Mouse (Mus musculus): ENCODE results near the gene Phka2.

Phka2 gene

DNA sequence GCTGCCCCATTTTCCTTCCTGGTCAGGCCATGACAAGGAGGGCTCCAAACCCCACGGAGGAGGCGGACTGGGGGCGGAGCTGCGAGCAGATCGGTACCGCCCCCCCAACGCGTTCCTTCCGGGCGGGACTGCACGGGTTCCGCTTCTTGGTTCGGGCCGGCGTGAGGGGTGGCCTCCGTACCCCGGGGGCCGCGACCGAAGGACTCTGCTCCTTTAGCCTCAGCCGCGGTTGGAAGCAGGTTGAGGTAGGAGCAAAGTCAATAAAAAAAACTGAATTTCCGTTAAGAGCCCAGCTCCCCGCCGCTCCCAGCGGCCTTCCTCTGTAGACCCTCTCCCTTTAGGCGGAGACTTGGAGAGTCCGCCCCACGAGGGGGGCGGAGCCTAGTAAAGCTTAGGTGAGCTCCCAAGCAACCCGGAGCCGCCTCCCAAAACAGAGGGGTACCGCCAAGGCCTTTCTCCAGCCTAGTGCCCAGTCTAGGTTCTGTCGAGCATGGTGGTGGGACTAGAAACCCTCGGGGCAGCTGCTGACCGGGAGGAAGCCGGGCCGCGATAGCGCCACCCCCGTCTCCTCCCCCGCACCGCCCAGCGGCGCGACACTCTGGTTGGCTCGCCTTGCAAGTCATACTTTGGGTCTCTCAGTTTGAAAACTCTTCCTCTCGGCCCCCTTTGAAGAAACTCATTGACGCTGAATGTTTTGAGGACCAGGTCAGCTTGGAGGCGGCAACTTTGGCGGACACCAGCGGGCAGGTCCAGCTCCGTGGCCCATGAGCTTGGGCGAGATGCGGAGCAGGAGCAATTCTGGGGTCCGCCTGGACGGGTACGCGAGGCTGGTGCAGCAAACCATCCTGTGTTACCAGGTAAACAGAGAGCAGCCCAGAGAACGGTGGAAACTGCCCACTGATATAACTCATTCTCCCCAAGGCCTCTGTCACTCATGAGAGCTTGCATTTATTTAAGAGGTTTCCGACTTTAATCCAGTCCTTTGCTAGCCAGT, at the start of gene Phka2:
Phka2 (plus strand) TSS at position 119 of the 994 bp plus-strand sequence.
- DNase-seq, result peak; percentile 86

DNA sequence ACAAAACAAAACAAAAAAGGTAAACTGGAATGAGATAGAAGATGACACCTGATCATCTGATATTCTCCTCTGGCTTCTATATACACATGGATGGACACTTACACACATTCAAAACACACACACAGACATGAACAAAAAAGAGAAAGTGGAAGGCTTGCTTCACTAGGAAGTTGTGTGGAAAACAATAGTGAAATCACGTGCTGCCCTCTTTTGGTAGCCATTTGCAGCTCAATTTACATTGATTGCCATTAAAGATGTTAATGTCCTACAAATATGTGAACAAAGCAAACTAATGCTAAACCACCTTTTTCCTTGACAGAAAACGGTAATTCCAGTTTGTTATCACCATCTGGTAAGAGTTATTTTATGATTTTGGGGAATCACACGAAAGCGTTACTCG, 46.3 kb upstream of the Phka2 start:
- DNase-seq, result no peak

DNA sequence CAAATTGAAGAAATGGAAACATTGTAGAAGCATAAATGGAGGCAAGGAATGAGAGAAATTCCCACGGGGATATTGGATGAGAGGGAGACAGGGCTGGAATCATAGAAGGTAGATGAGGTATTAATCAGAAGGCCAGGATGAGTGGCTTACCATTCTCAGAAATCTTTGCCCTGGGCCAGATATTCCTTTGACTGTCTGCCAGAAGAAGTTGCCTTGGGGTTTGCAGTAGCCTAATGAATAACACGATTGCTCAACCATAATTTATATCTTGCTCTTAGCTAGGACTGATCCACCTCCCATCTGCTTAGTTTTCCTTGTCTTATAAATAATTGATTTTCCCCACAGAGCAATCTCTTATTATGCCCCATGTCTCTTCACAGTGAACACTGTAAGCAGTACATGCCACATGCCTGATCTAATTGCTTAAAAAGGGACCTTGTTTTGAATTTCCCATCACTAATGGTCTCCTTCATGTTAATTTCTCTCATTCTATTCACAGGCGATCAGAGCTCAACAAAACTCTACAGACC, 30.6 kb upstream of the Phka2 start:
- peak; percentile 2 for DNase-seq

GRCm38 (mm10) chrX:160489784-160490183, 12.2 kb upstream of the Phka2 start:
- no peak for DNase-seq

DNA sequence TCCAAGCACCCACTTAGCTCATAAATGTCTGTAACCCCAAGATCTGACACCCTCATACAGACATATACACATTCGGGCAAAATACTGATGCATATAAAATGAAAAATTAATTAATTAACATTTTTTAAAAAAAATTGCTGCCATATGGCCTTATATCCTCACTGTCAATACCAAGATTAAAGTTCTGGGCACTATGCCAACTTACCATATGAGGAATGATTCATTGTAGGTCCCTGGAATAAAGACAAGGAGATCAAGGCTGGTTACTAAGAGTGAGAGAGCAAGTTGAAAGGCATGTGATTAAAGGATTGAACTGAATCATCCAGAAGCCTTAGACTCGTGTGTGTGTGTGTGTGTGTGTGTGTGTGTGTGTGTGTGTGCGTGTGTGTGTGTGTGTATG, 7.6 kb upstream of the Phka2 start:
- no peak for DNase-seq

DNA sequence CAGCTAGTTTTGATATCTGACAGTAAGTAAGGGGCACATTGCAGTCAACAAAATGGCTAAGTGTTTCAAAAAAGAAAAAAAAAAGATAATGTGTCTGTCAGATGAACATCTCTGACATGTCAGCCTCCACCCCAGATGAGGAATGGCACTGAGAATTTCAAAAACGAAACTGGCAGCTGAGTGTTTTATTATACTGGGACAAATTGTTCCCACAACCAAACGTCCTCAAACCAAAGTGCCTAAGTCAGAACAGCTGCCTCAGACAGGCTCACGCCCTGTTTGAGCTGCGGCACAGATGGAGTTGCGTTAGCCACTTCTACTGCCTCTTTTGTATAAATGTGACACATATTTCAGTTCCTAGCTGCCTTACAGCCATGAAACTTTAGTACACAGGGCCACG, 7.0 kb upstream of the Phka2 start:
- no peak for DNase-seq

DNA sequence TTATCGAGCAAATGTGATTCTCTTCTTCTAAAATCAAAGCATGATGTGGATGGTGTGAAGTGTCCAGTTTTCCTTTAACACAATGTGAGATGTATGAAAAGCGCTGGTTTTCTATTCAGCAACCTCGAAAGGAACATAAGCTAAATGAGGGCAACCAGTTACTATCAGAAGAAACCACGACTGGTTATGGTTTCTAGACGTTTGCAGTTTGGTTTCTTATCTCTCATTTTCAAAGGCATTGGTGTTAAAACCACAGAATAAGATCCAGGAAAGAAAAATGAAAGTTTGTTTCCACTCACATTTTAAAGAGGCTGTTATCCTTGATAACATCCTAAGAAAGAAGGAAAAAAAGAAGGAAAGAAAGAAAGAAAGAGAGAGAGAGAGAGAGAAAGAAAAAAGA, 5.5 kb upstream of the Phka2 start:
- no peak for DNase-seq

DNA sequence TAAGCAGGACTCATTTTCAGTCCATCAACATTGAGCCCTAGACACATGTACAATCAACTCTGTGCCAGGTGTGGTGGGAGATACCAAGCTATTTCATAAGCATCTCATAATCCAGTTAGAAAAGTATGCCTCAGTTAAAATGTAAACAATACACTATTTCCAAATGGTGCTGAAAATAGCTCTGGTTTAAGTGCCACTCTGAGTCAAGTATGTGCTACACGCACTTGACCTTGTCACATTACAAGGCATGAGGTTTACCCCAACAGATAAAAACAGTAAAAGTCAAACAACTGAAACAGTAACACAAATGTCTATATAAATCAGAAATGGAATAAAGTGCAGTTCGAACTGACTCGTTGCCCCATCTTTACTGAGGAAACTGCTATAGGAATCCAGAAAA, 871 bp upstream of the Phka2 start:
- no peak for DNase-seq

DNA sequence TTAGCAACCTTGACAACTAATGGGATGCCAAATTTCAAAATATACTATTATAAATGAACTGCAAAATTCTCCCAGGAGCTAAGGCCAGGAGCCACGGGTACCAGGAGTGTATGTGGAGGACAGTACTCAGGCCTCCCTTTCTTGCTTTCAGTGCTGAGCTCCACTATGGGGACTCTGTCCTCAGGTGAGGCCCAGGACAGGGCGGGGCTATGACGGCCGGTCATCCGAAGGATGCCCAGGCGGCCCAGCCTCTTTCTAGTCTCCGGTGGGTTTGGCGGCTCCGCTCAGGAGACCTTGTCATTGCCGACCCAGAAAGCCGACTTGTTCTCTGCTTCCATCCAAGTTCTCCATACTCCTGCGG, 299 bp upstream of the Phka2 start:
- no peak for DNase-seq

DNA sequence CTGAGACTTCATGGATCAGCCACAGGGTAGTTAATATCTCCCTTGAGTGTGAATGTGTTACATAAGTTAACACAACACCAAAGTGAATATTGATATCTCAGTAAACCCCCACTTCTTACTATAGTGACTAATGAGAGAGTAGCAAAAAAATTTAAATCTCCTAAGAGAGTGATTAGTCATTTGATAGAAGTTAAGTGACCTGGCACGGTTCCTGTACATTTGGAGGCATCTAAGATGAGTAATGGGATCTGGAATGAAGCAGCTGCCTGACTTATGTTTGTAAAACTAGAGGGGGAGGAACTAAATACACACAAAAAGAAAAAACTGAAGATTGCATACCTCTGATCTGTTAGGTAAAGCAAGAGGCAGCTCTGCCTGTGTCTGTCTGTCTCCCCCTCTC, 7.1 kb downstream of the Phka2 start:
- no peak for DNase-seq

- DNase-seq, result no peak
Measured at GRCm38 (mm10) chrX:160510197-160510596, 8.2 kb downstream of the Phka2 start.

DNA sequence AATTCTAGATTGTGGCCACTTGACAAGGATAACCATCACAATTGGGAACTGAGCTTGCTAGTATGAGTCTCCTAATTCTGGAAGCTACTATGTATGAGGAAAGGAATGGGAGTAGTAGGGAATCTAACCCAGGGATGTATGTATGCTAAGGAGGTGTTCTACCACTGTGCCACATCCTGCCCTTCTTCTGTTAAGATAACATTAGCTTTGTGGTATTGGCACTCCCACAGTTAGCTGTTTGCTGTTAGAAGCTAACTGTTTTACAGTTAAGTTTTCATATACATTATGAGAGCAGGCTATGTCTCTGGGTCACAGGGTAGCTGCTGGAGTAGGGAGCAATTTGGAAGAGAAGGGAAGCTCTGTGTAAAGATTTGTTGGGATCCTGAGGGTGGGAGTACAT, 14.1 kb downstream of the Phka2 start:
- no peak for DNase-seq

GRCm38 (mm10) chrX:160542772-160543171, 40.8 kb downstream of the Phka2 start:
- DNase-seq, result no peak

DNA sequence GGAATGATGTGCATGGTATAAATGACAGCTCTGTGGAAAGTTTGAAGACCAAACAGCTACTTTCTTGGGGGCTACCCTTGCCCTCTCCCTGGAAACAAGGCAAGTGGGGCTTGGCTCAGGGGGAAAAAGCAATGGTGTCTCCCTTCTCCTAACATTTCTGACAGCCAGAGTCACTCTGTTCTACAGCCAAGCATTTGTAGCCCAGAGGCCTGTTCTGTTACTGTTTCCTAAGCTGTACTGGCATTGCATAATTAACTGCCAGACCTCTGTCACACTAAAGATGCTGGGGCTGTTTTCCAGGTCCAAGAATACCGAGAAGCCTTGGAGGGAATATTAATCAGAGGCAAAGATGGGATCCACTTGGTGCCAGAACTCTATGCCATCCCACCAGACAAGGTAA, 46.9 kb downstream of the Phka2 start:
- no peak for DNase-seq

DNA sequence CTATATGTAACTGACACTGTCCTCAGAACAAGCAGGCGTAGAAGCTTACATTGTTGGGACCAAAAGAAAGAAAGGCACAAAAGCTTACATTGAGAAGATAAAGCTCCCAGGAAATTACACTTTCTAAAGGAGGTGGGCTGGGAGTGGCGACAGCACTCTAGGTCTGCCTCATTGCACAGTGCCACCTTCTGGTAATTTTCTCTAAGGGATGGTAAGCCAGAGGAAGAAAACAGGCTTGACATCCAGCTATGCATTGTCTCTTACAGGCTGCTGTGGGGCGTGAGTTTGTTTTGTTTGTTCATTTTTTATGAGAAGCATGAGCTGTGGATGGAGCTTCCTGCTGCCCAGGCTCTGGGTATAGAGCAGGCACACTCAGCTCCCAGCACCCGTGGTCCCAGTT, 50.1 kb downstream of the Phka2 start:
- no peak for DNase-seq

GRCm38 (mm10) chrX:160583589-160583988, 81.6 kb downstream of the Phka2 start:
- DNase-seq, result no peak

GRCm38 (mm10) chrX:160584148-160584838, 82.3 kb downstream of the Phka2 start:
- no peak for DNase-seq

DNA sequence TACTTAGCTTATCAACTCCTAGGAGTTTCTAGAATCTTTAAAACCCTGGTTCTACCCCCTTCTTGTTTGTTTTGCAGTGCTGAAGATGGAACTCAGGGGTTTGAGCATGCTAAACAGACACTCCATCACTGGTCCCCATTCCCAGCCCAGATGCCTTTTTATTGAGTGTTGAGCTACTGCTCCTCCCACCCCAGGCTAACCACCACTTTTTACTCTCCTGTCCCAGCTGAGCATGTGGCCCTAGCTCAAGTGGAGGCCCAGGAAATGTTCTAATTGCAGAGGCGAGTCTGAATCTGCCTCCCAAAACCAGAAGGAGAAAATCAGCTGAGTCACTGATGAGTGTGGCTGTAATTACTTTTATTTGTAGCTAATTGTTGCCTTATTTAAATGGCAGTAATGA, 83.1 kb downstream of the Phka2 start:
- no peak for DNase-seq

DNA sequence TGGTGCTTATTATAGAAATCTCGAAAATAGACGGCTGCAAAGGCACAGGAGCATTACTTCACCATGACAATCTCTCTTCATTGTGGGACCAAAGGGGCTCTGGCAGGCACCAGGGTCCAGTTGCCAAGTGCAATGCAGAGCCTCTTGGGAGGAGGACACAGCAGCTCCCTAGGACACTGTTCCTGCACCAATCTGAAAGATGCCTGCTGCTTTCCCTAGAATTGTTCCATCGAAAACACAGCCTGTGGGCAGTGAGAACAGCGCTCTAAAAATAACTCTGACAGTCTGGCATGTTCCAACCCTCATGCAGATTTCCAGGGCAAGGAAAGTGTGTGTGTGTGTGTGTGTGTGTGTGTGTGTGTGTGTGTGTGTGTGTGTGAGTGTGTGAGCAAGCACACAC, 86.6 kb downstream of the Phka2 start:
- DNase-seq, result no peak

DNA sequence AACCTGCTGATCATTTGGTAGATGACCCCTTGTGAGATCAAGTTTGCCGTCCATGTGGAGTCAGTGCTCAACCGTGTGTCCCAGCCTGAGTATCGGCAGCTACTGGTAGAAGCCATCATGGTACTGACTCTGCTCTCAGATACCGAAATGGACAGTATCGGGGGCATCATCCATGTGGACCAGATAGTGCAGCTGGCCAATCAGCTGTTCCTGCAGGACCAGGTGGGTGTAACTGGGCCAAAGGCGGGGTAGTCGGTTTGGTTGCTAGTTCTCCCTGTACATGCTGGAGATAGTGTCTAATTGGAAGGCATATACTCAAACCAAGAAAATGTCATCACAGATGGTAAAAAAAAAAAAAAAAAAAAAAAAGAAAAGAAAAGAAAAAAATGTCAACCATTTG, 88.2 kb downstream of the Phka2 start:
- DNase-seq, result no peak

DNA sequence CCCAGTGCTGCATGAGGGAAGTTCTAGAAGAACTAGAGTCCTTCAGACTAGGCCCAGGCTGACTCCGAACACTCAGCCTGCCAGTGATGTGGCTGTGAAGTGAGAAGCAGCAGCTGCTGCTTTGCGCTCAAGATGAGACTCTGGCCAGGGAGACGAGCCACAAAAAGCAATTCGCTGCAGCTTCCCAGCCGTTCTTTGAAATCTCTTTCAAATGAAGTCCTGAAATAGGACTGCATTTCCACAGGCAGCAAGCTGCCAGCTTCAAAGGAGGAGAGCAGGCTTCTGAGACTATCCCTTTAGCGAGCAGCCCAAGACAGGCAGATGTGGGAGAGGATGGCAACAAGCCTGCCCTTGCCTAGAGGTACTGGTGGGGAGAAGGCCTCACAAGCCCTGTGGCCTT, 91.0 kb downstream of the Phka2 start:
- DNase-seq, result no peak

DNA sequence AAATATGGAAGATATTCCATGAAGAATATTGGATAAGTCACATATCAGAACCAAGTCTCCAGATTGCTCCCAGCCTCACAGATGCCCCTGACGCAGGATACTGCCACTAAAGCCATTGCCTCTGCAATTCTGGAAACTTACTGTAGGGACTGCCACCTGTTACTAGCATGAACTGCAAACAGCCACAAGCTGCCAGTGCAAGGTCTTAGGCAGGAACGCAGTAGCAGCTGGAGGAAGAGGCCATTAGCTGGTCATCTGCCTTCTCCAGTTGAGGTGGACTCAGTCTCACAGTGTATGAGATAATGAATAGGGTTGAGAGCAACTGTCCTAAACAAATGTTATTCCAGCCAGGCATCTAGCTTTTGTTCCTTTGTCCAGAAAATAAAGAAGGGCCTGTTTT, 96.1 kb downstream of the Phka2 start:
- DNase-seq, result no peak

DNA sequence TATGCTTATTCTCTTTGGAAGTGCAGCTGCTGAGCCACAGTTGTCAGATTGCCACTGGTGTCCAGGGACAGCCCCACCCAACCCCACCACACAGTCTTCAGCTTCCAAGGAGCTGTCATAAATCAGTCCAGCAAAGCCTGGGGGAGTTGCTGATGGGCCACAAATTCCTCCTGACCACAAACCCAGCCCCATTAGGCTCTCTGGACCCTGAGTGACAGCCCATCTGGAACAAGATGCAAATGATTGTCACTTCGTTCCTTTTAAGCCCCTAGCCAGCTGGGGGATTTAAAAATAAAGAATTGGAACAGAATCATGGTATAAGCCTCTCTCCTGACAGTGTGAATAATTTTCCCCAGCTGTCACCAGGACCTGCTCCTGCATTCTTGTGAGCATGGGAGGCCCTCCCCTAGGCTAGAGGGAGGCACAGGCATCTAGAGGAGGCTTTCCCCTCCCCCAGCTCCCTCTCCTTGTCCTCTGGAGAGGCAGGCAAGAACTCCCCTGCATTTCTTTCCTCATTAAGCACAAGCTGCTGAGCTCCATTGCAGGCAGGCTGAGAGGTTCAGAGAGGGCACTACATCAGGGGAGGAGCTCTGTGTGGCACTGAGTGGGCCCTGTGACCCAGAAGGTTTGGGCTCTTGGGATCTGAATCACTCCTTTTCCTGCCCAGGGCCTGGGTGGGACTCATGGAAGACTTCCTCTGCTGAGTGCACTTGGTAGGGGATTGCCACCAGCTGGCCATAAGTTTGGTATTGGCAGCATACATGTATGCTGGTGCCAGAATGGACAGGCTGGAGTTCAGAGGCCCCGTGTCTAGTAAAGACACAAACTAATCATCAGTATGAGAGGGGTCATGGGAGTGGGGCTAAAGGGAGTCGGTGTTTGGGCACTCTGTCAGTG, 96.8 kb downstream of the Phka2 start:
- DNase-seq, result peak; percentile 29
